Mouse (Mus musculus) CH12.LX (cell line): ENCODE measurements around the gene Gm45716.

Experiments
- CHD2 ChIP-seq: IDR thresholded peaks from 2 replicates; pipeline ENCODE4 v1.6.1; 2011; ENCODE audit warnings: low read length, improper control_type of control experiment
- CTCF ChIP-seq, 2 experiments: IDR thresholded peaks in 1 of 2; conservative IDR thresholded peaks in 1 of 2; 2 replicates each; pipeline ENCODE4 v1.5.1; 2011 to 2012; ENCODE audit warnings: low read depth in 2 of 2, low read length in 2 of 2, improper control_type of control experiment in 1 of 2, inconsistent platforms in 1 of 2, mild to moderate bottlenecking in 1 of 2, moderate library complexity in 1 of 2
- EP300 ChIP-seq: IDR thresholded peaks from 2 replicates; pipeline ENCODE4 v1.6.1; 2011; ENCODE audit warnings: low read length, improper control_type of control experiment
- ETS1 ChIP-seq: conservative IDR thresholded peaks from 2 replicates; pipeline ENCODE4 v1.6.1; 2012; ENCODE audit warnings: low read depth, mild to moderate bottlenecking, inconsistent platforms, low read length, improper control_type of control experiment, moderate library complexity
- HCFC1 ChIP-seq: IDR thresholded peaks from 2 replicates; pipeline ENCODE4 v1.6.1; 2012; ENCODE audit warnings: low read depth, mild to moderate bottlenecking, inconsistent platforms, low read length, improper control_type of control experiment
- MAX ChIP-seq: IDR thresholded peaks from 2 replicates; pipeline ENCODE4 v1.6.1; 2011; ENCODE audit warnings: low read length, improper control_type of control experiment
- MAZ ChIP-seq: IDR thresholded peaks from 2 replicates; pipeline ENCODE4 v1.6.1; 2012; ENCODE audit warnings: low read depth, mild to moderate bottlenecking, inconsistent platforms, low read length, improper control_type of control experiment, moderate library complexity
- NELFE ChIP-seq: IDR thresholded peaks from 2 replicates; pipeline ENCODE4 v1.6.1; 2011; ENCODE audit warnings: low read depth, low read length, improper control_type of control experiment
- POLR2A ChIP-seq: IDR thresholded peaks from 2 replicates; pipeline ENCODE4 v1.6.1; 2011; ENCODE audit warnings: low read depth, mild to moderate bottlenecking, improper control_type of control experiment, low read length
- SMC3 ChIP-seq: IDR thresholded peaks from 2 replicates; pipeline ENCODE4 v1.6.1; 2011; ENCODE audit warnings: low read depth, low read length, improper control_type of control experiment
- TBP ChIP-seq: conservative IDR thresholded peaks from 2 replicates; pipeline ENCODE4 v1.6.1; 2011; ENCODE audit warnings: low read depth, low read length, improper control_type of control experiment

GRCm38 (mm10) chr11:90172331-90172730 lies 15.2 kb upstream of the Gm45716 start:
- no peak for TF ChIP-seq MAX
- no peak for TF ChIP-seq HCFC1
- TF ChIP-seq CTCF (conservative IDR thresholded peaks at IDR 0.05 in 1 of 2, IDR thresholded peaks at IDR 0.05 in 1 of 2; ENCODE audit: low read depth in 2 of 2, low read length in 2 of 2): no peak
- no peak for TF ChIP-seq SMC3
- no peak for TF ChIP-seq MAZ
- TF ChIP-seq CHD2: no peak
- no peak for TF ChIP-seq EP300
- no peak for TF ChIP-seq ETS1
- no peak for TF ChIP-seq POLR2A
- TF ChIP-seq TBP: no peak
- TF ChIP-seq NELFE: no peak
